Mouse (Mus musculus) erythroblast, embryonic 14.5 days (primary cell): Measurements from ENCODE around the gene Rgr. TPM values are rescaled to one million over a fixed set of nuclear protein-coding genes. Genes with fewer than 3 reads are reported as not detected.

ENCODE experiments used
- H3K27me3 ChIP-seq: 2 replicates; pipeline ENCODE4 v1.6.1; 2012; ENCODE audit warnings: inconsistent platforms; ENCODE audit not compliant: control insufficient read depth
- H3K36me3 ChIP-seq: 2 replicates; pipeline ENCODE4 v1.6.1; 2012; ENCODE audit warnings: mild to moderate bottlenecking, inconsistent platforms; ENCODE audit not compliant: control insufficient read depth
- H3K4me1 ChIP-seq: 2 replicates; pipeline ENCODE4 v1.6.1; 2012; ENCODE audit warnings: inconsistent platforms; ENCODE audit not compliant: control insufficient read depth
- H3K4me3 ChIP-seq: replicated peaks from 2 replicates; pipeline ENCODE3; 2012; ENCODE audit warnings: moderate library complexity, mild to moderate bottlenecking, inconsistent platforms
- H3K9me3 ChIP-seq: 2 replicates; pipeline ENCODE4 v1.6.1; 2012; ENCODE audit warnings: low read length, inconsistent platforms, mixed read lengths; ENCODE audit not compliant: control insufficient read depth
- GATA1 ChIP-seq: IDR thresholded peaks from 2 replicates; pipeline ENCODE4 v1.6.1; 2012; ENCODE audit warnings: low read length, inconsistent platforms, mixed read lengths
- TAL1 ChIP-seq: IDR thresholded peaks from 3 replicates; pipeline ENCODE4 v1.6.1; 2012; ENCODE audit warnings: low read length, inconsistent platforms, mixed read lengths
- polyA plus RNA-seq: library from polyadenylated mRNA; stranded (reverse); fragments of >175 nt; gene quantifications from 2 replicates; pipeline ENCODE4 v1.2.3, GENCODE M21; 2012

Gene Rgr
- polyA plus RNA-seq, result not detected in 2 replicates

- H3K27me3 ChIP-seq, result no peaks in the 10 kb centered on the region
- TF ChIP-seq TAL1 (no peak), GATA1 (no peak)
Observed at GRCm38 (mm10) chr14:37048914-37049410, at the start of gene Rgr. Gene Rgr, minus strand, starts transcription at chr14:37048964.

DNA sequence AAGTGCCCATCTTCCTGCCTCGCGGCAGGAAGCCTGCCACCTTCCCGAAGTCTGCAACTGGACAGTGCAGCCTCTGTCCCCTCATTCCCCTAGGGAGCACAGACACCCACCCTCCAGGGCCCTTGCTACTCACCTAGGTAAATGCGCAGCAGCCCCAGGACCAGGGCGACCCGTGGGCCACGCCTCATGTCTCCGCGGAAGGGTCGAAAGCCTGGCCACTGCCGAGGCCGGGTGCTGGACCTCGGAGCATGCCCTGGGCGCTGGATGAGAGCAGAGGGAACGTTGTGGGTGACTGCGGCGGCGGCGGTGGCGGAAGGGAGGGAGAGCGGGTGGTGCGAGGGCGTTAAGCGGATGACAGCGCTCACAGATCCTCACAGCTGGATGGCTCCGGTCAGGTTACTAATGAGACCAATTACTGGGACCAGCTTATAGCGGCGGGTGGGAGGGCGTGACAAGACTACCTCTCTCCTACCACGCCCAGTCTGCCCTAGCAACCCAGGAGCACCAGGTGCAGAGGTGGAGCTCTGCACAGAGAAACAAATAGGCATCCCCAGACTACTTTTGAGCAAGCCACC, 49.3 kb upstream of the Rgr start, which contains the start of gene Cdhr1:
TSS of gene Cdhr1 (minus strand) at position 392 of the 575 bp plus-strand sequence.
- TF ChIP-seq GATA1 (no peak), TAL1 (no peak)
- Histone ChIP-seq H3K27me3 (peaks cover 31% of the 10 kb centered on the region), H3K36me3 (no peaks in the 10 kb centered on the region), H3K9me3 (no peaks in the 10 kb centered on the region), H3K4me1 (no peaks in the 10 kb centered on the region), H3K4me3 (no peak within 1 kb of the TSS)

More at GRCm38 (mm10) chr14:37048914-37049410, at the start of gene Rgr:
- H3K4me1 ChIP-seq, result no peaks in the 10 kb centered on the region
- no peaks in the 10 kb centered on the region for H3K36me3 ChIP-seq
- no peak within 1 kb of the TSS for H3K4me3 ChIP-seq
- H3K9me3 ChIP-seq, result peaks cover 7% of the 10 kb centered on the region

DNA sequence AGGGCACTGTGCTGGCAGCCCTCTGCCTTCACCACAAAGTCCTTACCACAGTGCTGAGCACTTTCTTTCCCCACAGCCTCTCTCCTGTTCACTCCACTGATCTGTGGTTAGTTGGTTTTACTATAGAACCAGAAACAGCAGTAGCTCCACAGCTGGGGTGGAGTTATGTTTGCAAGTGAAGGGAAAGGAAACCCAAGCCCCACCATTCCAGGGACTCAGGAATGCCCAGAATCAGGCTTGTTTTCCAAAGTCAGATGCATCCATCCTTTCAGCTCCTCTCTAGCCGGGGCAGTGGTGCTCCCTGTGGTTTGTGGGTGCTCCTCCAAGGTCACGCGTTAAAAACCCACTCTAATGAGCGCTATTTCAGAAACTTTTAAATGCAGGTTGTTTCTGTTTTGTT, 46.8 kb upstream of the Rgr start:
- Histone ChIP-seq H3K4me3 (no peak overlapping the region), H3K27me3 (peaks cover 27% of the 10 kb centered on the region), H3K36me3 (no peaks in the 10 kb centered on the region), H3K4me1 (no peaks in the 10 kb centered on the region), H3K9me3 (no peaks in the 10 kb centered on the region)
- TF ChIP-seq GATA1 (no peak), TAL1 (no peak)

DNA sequence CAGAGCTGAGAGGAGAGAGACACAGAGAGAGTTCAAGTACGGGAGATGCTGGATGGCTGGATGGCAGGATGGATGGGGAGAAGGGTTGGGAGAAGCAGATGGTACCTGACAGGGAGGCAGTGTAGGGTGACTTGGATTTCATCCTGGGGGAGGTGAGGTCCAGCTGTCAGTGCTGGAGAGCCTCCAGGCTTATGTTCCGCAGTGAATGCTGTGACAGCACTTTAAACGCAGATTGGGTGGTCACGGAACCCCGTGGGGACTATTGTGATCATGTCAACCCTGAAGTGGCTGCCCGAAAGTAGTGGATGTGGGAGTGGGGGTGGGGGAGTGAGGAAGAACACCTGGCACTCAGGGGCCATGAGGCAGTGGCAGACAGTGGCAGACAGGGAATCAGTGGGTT, 45.7 kb upstream of the Rgr start:
- Histone ChIP-seq H3K4me3 (no peak overlapping the region), H3K36me3 (no peaks in the 10 kb centered on the region), H3K4me1 (no peaks in the 10 kb centered on the region), H3K9me3 (no peaks in the 10 kb centered on the region), H3K27me3 (peaks cover 27% of the 10 kb centered on the region)
- TF ChIP-seq TAL1, result no peak
- no peak for TF ChIP-seq GATA1

GRCm38 (mm10) chr14:37083755-37084154, 35.0 kb upstream of the Rgr start:
- no peak for TF ChIP-seq TAL1
- no peak for TF ChIP-seq GATA1
- H3K4me1 ChIP-seq, result no peaks in the 10 kb centered on the region
- no peaks in the 10 kb centered on the region for H3K9me3 ChIP-seq
- H3K4me3 ChIP-seq, result no peak overlapping the region
- H3K27me3 ChIP-seq, result no peaks in the 10 kb centered on the region
- H3K36me3 ChIP-seq, result no peaks in the 10 kb centered on the region

DNA sequence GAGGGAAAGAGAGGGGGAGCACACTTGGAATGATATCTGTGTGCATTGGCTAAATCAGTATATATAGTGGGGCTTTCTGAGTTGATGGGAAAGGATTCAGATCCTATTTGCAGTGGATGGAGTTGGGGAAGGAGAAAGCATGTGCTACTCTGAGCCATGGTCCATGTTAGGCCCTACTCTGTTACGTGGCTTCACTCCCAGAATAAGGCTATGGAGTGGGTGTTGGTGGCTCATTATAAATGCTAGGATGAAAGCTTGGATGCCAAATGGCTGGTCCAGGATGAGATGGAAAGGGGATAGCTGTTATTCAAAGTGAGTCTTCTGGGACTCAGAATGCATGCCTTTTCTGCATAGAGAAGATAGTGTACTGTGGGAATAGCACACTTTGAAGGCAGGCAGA, 32.0 kb upstream of the Rgr start:
- TF ChIP-seq GATA1 (no peak), TAL1 (no peak)
- Histone ChIP-seq H3K36me3 (no peaks in the 10 kb centered on the region), H3K27me3 (no peaks in the 10 kb centered on the region), H3K4me1 (no peaks in the 10 kb centered on the region), H3K9me3 (no peaks in the 10 kb centered on the region), H3K4me3 (no peak overlapping the region)

GRCm38 (mm10) chr14:37068516-37068915, 19.8 kb upstream of the Rgr start:
- H3K27me3 ChIP-seq, result no peaks in the 10 kb centered on the region
- H3K9me3 ChIP-seq, result no peaks in the 10 kb centered on the region
- no peak overlapping the region for H3K4me3 ChIP-seq
- H3K36me3 ChIP-seq, result no peaks in the 10 kb centered on the region
- H3K4me1 ChIP-seq, result no peaks in the 10 kb centered on the region
- TF ChIP-seq TAL1 (no peak), GATA1 (no peak)

- Histone ChIP-seq H3K36me3 (no peaks in the 10 kb centered on the region), H3K27me3 (no peaks in the 10 kb centered on the region), H3K4me1 (no peaks in the 10 kb centered on the region), H3K4me3 (no peak within 1 kb of the TSS), H3K9me3 (no peaks in the 10 kb centered on the region; the same call in 1 of the 2 replicates)
- no peak for TF ChIP-seq GATA1
- no peak for TF ChIP-seq TAL1
Observed at GRCm38 (mm10) chr14:37067629-37068028, 18.9 kb upstream of the Rgr start, which contains the start of gene Lrit2. Gene Lrit2, plus strand, starts transcription at chr14:37067929.

- Histone ChIP-seq H3K4me1 (no peaks in the 10 kb centered on the region), H3K36me3 (no peaks in the 10 kb centered on the region), H3K27me3 (no peaks in the 10 kb centered on the region), H3K4me3 (no peak overlapping the region), H3K9me3 (peaks cover 3% of the 10 kb centered on the region; the same call in 1 of the 2 replicates)
- TF ChIP-seq GATA1, result no peak
- TF ChIP-seq TAL1, result no peak
Observed at GRCm38 (mm10) chr14:37066636-37067035, 17.9 kb upstream of the Rgr start.
